Comparison of ENCODE assay signal across 43 mouse cellular contexts in genomic region chr2:93533891-93534290, GRCm38 (mm10). TPM values are rescaled to one million over a fixed set of nuclear protein-coding genes. Genes with fewer than 3 reads are reported as not detected.
"Had no signal": no experiment of that assay in that cellular context is flagged by ENCODE, and none has a peak within 500 bp of the region (broad histone marks: within the 10 kb centered on the region; RNA-seq: fewer than 3 reads in every experiment).

No protein-coding gene starts in this region.

- DNase-seq: heart, adult 2 months; heart, postnatal 10 days; heart, postnatal 14 days; heart, postnatal 36 days; heart, postnatal 4 days; kidney, adult 11 months; kidney, adult 18-20 months; kidney, adult 2 months; kidney, adult 8-10 months; kidney, adult 9 months; kidney, postnatal 10 days; kidney, postnatal 14 days; kidney, postnatal 25 days; kidney, postnatal 36 days; kidney, postnatal 4 days; layer of hippocampus, adult 9-11 months had no signal

- H3K4me3 ChIP-seq: heart, adult 2 months; heart, embryonic 10.5 days; heart, embryonic 12.5 days; heart, embryonic 13.5 days; heart, embryonic 15.5 days; hindbrain, embryonic 10.5 days; hindbrain, embryonic 12.5 days; hindbrain, embryonic 13.5 days; hindbrain, embryonic 15.5 days; intestine, embryonic 15.5 days; kidney, embryonic 15.5 days; layer of hippocampus, adult 2 months had no signal

- H3K4me2 ChIP-seq: heart, embryonic 11.5 days; heart, embryonic 12.5 days; heart, embryonic 13.5 days; heart, embryonic 15.5 days; hindbrain, embryonic 12.5 days; hindbrain, embryonic 13.5 days; hindbrain, embryonic 14.5 days; hindbrain, embryonic 15.5 days; intestine, embryonic 15.5 days; kidney, embryonic 15.5 days had no signal

- H3K36me3 ChIP-seq: heart, embryonic 10.5 days; heart, embryonic 12.5 days; heart, embryonic 13.5 days; heart, embryonic 15.5 days; hindbrain, embryonic 10.5 days; hindbrain, embryonic 12.5 days; hindbrain, embryonic 13.5 days; hindbrain, embryonic 15.5 days; intestine, embryonic 15.5 days; kidney, embryonic 15.5 days had no signal

- ATAC-seq: hindbrain, embryonic 16.5 days; hindbrain, postnatal 0 days; inflammation-experienced regulatory T-cells, adult 6 months; intestine, embryonic 15.5 days; intestine, embryonic 16.5 days; intestine, postnatal 0 days had no signal

- H3K9ac ChIP-seq: heart, embryonic 12.5 days; heart, embryonic 13.5 days; heart, embryonic 15.5 days; hindbrain, embryonic 12.5 days; hindbrain, embryonic 13.5 days; hindbrain, embryonic 14.5 days; hindbrain, embryonic 15.5 days; intestine, embryonic 15.5 days; kidney, embryonic 15.5 days had no signal

- H3K27ac ChIP-seq: heart, adult 2 months; heart, embryonic 10.5 days; heart, embryonic 13.5 days; heart, embryonic 15.5 days; hindbrain, embryonic 10.5 days; hindbrain, embryonic 12.5 days; hindbrain, embryonic 13.5 days; hindbrain, embryonic 14.5 days; hindbrain, embryonic 15.5 days; hindbrain, postnatal 0 days; intestine, embryonic 15.5 days; kidney, embryonic 15.5 days; kidney, postnatal 0 days; layer of hippocampus, adult 2 months had no signal

- H3K27me3 ChIP-seq: heart, embryonic 12.5 days; heart, embryonic 13.5 days; hindbrain, embryonic 12.5 days; hindbrain, embryonic 13.5 days; hindbrain, embryonic 15.5 days; intestine, embryonic 15.5 days; kidney, embryonic 15.5 days had no signal

- H3K9me3 ChIP-seq: heart, embryonic 10.5 days; heart, embryonic 12.5 days; heart, embryonic 13.5 days; heart, embryonic 15.5 days; hindbrain, embryonic 10.5 days; hindbrain, embryonic 12.5 days; hindbrain, embryonic 13.5 days; hindbrain, embryonic 15.5 days; intestine, embryonic 15.5 days; kidney, embryonic 15.5 days had no signal

- H3K4me1 ChIP-seq: hindbrain, embryonic 15.5 days had no signal

RNA-seq across cellular contexts. Expression of gene Gm10803, which starts 26.5 kb away (rescaled TPM):
- polyA plus RNA-seq: heart, adult 2 months; heart, embryonic 10.5 days; heart, embryonic 11.5 days; heart, embryonic 12.5 days; heart, embryonic 13.5 days; heart, embryonic 14.5 days; heart, embryonic 15.5 days; heart, embryonic 16.5 days; heart, postnatal 0 days; hindbrain, embryonic 10.5 days; hindbrain, embryonic 11.5 days; hindbrain, embryonic 12.5 days; hindbrain, embryonic 13.5 days; hindbrain, embryonic 14.5 days; hindbrain, embryonic 15.5 days; hindbrain, embryonic 16.5 days; hindbrain, postnatal 0 days; inflammation-experienced regulatory T-cells, adult 6 months; intestine, embryonic 14.5 days; intestine, embryonic 15.5 days; intestine, embryonic 16.5 days; intestine, postnatal 0 days; kidney, adult 2 months; kidney, embryonic 14.5 days; kidney, embryonic 15.5 days; kidney, embryonic 16.5 days; kidney, postnatal 0 days; large intestine, adult 2 months had no signal
